Mouse (Mus musculus) ES-E14 (cell line): ENCODE measurements around the gene Sema6b. TPM values are rescaled to one million over a fixed set of nuclear protein-coding genes. Genes with fewer than 3 reads are reported as not detected.
"Not testable (repeated sequence)": the region's sequence is repeated elsewhere in the genome, so short reads cannot be mapped to it uniquely, and the experiment has no call there.

Experiments used
- DNase-seq: peaks from one replicate; pipeline ENCODE4 v3.0.0-alpha.2; 2013; ENCODE audit warnings: low read depth, low spot score
- H3K27ac ChIP-seq: 2 replicates; pipeline ENCODE4 v1.5.1; 2012; ENCODE audit warnings: low read depth, mild to moderate bottlenecking, low read length, moderate library complexity, mixed read lengths; ENCODE audit not compliant: poor library complexity, insufficient read depth, severe bottlenecking
- H3K36me3 ChIP-seq: 2 replicates; pipeline ENCODE4 v1.6.1; 2012; ENCODE audit warnings: mild to moderate bottlenecking, low read length, moderate library complexity, mixed read lengths; ENCODE audit not compliant: control insufficient read depth, poor library complexity, insufficient read depth, severe bottlenecking
- H3K4me1 ChIP-seq, 2 experiments: fragments of 150-350 bp in 1 of 2; sonication (generic) in 1 of 2; 2 replicates each; pipeline ENCODE4 v1.6.1; 2012; ENCODE audit warnings: low read length in 2 of 2, mild to moderate bottlenecking in 1 of 2, mixed read lengths in 1 of 2; ENCODE audit not compliant: control insufficient read depth in 2 of 2, insufficient read depth in 2 of 2, poor library complexity in 1 of 2
- H3K4me3 ChIP-seq, 2 experiments: fragments of 150-350 bp in 1 of 2; sonication (generic) in 1 of 2; 2 replicates each; pipeline ENCODE4 v1.5.1; 2012; ENCODE audit warnings: low read length in 2 of 2, low read depth in 1 of 2, mild to moderate bottlenecking in 1 of 2, mixed read lengths in 1 of 2; ENCODE audit not compliant: insufficient read depth in 1 of 2, poor library complexity in 1 of 2, severe bottlenecking in 1 of 2
- H3K9ac ChIP-seq: 2 replicates; pipeline ENCODE4 v1.6.1; 2012; ENCODE audit warnings: low read depth, mild to moderate bottlenecking, low read length, mixed read lengths; ENCODE audit not compliant: poor library complexity, insufficient read depth, severe bottlenecking
- H3K9me3 ChIP-seq: fragments of 150-350 bp; sonication (generic); 2 replicates; pipeline ENCODE4 v1.6.1; 2012; ENCODE audit warnings: low read depth, mild to moderate bottlenecking, low read length; ENCODE audit not compliant: control insufficient read depth, insufficient read depth
- CHD2 ChIP-seq: IDR thresholded peaks from 2 replicates; pipeline ENCODE4 v1.6.1; 2014; ENCODE audit warnings: mild to moderate bottlenecking, low read depth, low read length, inconsistent platforms
- HCFC1 ChIP-seq: IDR thresholded peaks from 2 replicates; pipeline ENCODE4 v1.6.1; 2012; ENCODE audit warnings: low read length, inconsistent platforms, borderline replicate concordance; ENCODE audit not compliant: insufficient read depth
- MAFK ChIP-seq: IDR thresholded peaks from 2 replicates; pipeline ENCODE4 v1.6.1; 2014; ENCODE audit warnings: mild to moderate bottlenecking, low read depth, low read length, inconsistent platforms; ENCODE audit not compliant: insufficient read depth
- ZC3H11A ChIP-seq: IDR thresholded peaks from 2 replicates; pipeline ENCODE4 v1.6.1; 2012; ENCODE audit warnings: low read depth, mild to moderate bottlenecking, inconsistent platforms, low read length, borderline replicate concordance
- ZNF384 ChIP-seq: IDR thresholded peaks from 2 replicates; pipeline ENCODE4 v1.6.1; 2012; ENCODE audit warnings: low read depth, low read length, inconsistent platforms
- in situ Hi-C, 2 experiments: fragments of 600-800 bp; cut with MboI; formaldehyde crosslinking; loops; one replicate each; pipeline ENCODE4 v1.15.1; 2025; ENCODE audit warnings: low sequenced_read_pairs in 2 of 2, inconsistent platforms in 1 of 2; ENCODE audit not compliant: unreplicated experiment in 2 of 2
- total RNA-seq: library from RNA; depleted of rRNA; stranded (reverse); fragments of 300-350 nt; gene quantifications from 2 replicates; pipeline ENCODE4 v1.2.3, GENCODE M21; 2012

The Sema6b gene
- total RNA-seq, 1 experiment: 2.9 TPM

DNA sequence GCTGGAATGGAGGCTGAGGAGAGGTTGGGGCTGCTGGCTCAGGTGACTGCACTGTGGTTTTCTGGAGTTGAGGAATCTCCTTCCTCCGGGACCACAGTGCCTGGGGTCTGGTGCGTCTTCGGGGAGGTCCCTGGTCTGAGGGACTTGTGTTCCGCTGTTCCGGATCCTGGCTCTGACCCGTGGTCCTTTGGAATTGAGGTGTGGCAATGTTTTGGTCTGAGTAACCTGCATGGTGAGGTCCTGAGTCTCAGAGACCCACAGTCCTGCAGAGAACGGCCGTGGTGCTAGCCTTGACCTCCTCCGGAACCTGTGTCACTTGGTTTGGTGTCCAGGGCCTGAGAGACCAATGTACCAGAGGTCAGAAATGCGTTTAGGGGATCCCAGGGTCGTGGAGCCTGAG, 60.2 kb downstream of the Sema6b start:
- TF ChIP-seq MAFK: no peak
- TF ChIP-seq CHD2: no peak
- TF ChIP-seq ZNF384: no peak
- TF ChIP-seq ZC3H11A: no peak
- TF ChIP-seq HCFC1: no peak
- Histone ChIP-seq H3K4me3 (peak overlapping the region; percentile 95 to 97), H3K36me3 (peaks cover 12% of the 10 kb centered on the region), H3K4me1 (peaks cover 0 to 8% of the 10 kb centered on the region in 2 experiments; a peak in 2 of 4 replicates), H3K9me3 (no peaks in the 10 kb centered on the region), H3K27ac (no peak overlapping the region), H3K9ac (peak overlapping the region; percentile 93)
- in situ Hi-C loops: no loop called here
- no peak for DNase-seq

DNA sequence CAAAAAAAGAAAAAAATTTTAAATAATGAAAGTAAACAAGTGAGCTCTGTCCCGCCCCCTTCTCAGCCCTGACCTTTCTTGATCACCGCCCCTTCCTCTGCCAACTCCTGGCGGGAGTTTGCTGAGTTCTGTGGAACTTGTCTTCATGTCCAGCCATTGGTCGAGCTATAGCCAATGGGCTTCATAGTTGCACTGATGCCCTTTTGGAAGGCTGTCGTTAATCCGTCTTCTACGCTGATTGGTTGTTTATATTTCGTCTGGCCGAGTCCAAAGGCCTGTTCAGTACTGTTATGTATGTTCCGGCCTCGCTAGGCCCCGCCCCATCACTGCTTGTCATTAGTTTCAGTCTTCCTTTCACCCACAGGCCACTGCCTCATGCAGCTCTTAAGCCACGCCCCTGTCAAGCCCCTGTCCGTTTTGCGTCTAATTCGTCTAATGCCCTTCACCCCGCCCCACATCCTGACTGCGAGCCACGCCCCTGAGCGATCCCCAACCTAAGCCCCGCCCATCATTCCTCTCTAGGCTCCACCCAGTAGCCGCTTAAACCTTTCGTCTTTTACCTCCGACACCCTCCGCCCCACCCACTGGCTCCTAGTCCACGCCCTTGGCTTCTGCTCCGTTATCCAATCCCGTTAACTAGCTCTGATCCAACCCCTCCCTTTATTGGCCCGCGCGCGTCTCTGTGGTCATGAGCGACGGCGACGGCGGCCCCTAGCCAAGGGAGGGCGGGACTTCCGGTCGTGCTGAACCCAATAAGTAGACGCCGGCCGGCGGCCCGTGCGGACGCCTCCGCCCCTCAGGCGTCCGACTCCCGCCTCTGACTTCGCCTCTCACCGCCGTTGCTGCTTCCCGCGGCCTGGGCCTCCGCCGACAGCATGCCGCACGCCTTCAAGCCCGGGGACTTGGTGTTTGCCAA, 61.0 kb downstream of the Sema6b start, which contains the start of gene Hdgfl2:
Gene Hdgfl2, plus strand, starts transcription at position 755 of the 916 bp plus-strand sequence.
- in situ Hi-C loops: no loop called here
- Histone ChIP-seq H3K27ac (peak within 1 kb of the TSS; percentile 15; the same call in 1 of the 2 replicates), H3K4me1 (peaks cover 0 to 8% of the 10 kb centered on the region in 2 experiments; a peak in 2 of 4 replicates)

DNA sequence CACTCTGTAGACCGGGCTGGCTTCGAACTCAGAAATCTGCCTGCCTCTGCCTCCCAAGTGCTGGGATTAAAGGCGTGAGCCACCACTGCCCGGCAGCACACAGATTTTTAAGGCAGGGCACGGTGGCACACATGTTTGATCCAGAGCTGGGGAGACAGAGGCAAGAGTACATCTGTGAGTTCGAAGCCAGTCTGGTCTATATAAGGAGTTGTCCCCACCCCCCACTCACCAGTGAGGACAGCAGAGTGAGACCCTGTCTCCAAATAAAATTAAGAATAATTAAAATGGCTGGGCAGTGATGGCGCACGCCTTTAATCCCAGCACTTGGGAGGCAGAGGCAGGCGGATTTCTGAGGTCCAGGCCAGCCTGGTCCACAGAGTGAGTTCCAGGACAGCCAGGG, 61.8 kb downstream of the Sema6b start:
- H3K27ac ChIP-seq: 0 out of 2 replicates have a peak overlapping the region, but pooled peaks have one; percentile 15
- H3K4me3 ChIP-seq: peak overlapping the region in 1 of 2 experiments; percentile 57; a peak in 2 of 4 replicates
- peak overlapping the region; percentile 40; the same call in 1 of the 2 replicates for H3K9ac ChIP-seq
- in situ Hi-C loops, H3K36me3 ChIP-seq, H3K9me3 ChIP-seq, DNase-seq: not testable (repeated sequence)
- H3K4me1 ChIP-seq: peaks cover 0 to 11% of the 10 kb centered on the region in 2 experiments; a peak in 2 of 4 replicates

More for the DNA sequence above, 61.0 kb downstream of the Sema6b start, which contains the start of gene Hdgfl2:
- Histone ChIP-seq H3K9ac (peak within 1 kb of the TSS; percentile 93), H3K9me3 (no peaks in the 10 kb centered on the region), H3K4me3 (peak within 1 kb of the TSS; percentile 95 to 97), H3K36me3 (peaks cover 12% of the 10 kb centered on the region)
- TF ChIP-seq ZC3H11A (no peak), CHD2 (peak; percentile 88)
- peak; percentile 100 for DNase-seq

DNA sequence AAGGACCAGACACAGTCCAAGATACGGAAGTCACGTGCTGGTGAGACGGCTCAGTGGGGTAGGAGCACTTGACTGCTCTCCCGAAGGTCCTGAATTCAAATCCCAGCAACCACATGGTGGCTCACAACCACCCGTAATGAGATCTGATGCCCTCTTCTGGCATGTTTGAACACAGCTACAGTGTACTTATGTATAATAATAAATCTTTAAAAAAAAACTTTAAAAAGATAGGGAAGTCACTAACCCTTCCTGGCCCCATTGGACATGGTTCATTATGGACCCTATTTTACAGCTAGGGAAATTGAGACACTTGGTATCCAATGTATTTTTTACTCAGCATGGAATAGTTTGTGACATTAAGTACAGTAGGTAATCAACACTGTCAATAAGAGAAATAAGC, 62.6 kb downstream of the Sema6b start:
- in situ Hi-C loops: no loop called here
- Histone ChIP-seq H3K9ac (no peak overlapping the region), H3K27ac (no peak overlapping the region), H3K4me3 (no peak overlapping the region), H3K36me3 (peaks cover 8% of the 10 kb centered on the region), H3K9me3 (no peaks in the 10 kb centered on the region), H3K4me1 (peaks cover 0 to 11% of the 10 kb centered on the region in 2 experiments; a peak in 2 of 4 replicates)
- TF ChIP-seq ZC3H11A: no peak
- no peak for TF ChIP-seq HCFC1
- TF ChIP-seq CHD2: no peak
- TF ChIP-seq MAFK: no peak
- no peak for TF ChIP-seq ZNF384
- no peak for DNase-seq
